Mouse (Mus musculus): ENCODE results near the gene Gm17349.
A peak's percentile ranks its signal among the peaks of the same experiment; 100 is the strongest.
"Not testable (repeated sequence)": the region's sequence is repeated elsewhere in the genome, so short reads cannot be mapped to it uniquely, and the experiment has no call there.

Gene Gm17349

DNA sequence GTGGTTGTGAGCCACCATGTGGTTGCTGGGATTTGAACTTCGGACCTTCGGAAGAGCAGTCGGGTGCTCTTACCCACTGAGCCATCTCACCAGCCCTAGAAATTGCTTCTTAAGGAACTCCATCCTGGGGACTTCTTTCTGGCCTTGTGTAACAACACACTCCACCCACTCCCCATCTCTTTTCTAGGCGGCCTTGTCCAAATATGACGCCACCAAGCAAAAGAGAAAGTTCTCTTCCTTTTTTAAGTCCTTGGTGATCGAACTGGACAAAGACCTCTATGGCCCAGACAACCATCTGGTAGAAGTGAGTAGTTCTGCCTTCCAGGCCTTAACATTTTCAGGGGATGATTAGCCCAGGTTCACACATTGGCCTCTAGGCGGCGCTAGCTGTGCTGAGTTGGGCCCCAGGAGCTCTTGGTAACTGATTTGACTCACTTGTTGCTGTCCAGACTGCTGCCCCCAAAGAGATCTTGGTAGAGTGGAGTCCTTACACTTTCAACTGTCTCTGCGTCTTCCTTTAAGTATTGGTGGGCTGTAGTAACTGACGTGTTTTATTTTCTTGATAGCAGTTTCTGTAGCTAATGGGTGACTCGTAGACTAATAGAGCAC is at the start of gene Gm17349:
TSS of gene Gm17349 (minus strand) at position 51 of the 609 bp plus-strand sequence.
- DNase-seq, result peak; percentile 71

DNA sequence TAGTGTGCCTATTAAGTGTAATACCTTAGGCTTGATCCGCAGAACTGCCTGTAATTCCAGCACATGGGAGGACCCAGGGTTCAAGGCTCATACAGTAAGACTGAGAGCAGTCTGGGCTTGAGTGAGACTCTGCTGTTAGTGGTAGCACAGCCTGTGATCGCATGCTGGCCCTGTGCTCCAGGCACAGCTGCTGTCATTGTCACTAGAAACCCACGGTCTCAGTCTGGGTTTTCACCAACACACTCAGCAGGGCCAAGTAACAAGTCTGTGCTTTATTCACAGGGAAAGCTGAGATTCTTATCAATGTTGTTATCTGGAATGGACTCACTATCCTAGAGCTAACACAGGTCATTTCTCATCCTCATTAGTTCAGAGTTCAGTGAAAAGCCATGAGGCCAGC is 48.9 kb upstream of the Gm17349 start:
- DNase-seq, result no peak

DNA sequence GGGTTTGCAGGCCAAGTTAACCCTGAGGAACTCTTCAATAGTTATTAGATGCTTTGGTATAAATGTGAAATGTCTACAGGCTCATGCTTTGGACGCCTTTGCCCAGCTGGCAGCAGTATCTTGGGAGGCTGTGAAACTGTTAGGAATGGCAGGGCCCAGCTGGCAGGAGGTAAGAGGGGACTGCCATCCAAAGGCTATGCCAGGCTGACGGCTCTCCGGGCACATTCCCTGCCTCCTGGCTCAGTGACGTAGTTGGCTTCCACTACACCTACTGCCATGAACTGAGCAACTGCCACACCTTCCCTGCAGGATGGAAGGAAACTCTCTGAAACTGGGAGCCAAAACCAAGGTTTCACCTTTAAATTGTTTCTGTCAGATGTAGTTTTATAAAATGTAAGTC is 34.9 kb upstream of the Gm17349 start:
- no peak for DNase-seq

- DNase-seq, result no peak
These were observed 31.4 kb upstream of the Gm17349 start for GRCm38 (mm10) chr15:99736675-99737074.

- peak; percentile 100 for DNase-seq
These were observed 30.3 kb upstream of the Gm17349 start for GRCm38 (mm10) chr15:99735631-99736030.

DNA sequence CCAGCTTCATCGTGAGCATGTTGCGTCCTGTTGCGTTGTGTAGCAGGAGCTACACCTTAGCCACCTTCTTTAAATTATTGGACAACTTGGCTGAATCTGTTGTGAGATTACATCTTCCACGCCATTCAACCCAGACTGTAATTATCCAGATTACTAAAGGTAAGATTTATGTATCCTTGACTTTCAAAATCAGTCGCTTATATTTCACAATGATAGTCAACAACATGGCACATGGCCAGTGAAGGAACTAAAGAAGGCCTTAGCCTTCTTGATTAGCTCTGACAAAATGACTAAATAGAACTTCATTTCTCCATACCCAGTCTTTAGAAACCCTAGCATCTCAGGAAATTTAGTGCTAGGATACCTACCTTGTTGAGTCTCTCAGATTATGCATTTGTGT is 27.9 kb upstream of the Gm17349 start:
- DNase-seq, result no peak

DNA sequence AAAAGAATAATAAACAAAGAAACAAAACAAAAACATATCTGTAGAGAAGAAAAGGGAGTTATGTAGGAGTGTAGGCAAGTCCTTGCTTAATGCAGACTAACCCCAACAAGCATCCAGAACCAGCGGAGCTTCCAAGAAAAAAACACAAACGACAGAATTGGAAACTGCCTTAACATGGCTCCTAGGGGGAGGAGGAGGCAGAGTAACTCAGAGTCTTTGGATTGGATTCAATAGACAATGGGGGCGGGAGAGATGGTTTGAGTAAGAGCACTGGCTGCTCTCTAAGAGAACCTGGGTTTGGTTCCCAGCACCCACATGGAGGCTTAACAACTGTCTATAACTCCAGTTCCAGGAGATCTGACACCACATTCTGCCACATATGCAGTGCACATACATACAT is 26.4 kb upstream of the Gm17349 start:
- no peak for DNase-seq

DNA sequence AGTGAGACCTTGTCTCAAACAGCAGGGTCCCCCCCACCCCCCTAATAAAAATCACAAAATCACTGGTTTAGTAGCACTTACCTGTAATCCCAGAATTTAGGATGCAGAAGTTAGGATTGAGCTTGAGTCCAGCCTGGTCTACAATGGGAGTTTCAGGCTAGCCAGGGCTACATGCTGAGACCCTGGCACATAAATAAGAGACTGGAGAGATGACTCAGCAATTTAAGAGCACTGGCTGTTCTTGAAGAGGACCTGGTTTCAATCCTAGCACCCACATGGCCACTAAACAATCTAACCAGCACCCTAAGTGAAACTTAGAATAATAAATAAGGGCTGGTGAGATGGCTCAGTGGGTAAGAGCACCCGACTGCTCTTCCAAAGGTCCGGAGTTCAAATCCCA is 25.9 kb upstream of the Gm17349 start:
- no peak for DNase-seq

GRCm38 (mm10) chr15:99729056-99729783 is 23.9 kb upstream of the Gm17349 start:
- DNase-seq, result no peak

DNA sequence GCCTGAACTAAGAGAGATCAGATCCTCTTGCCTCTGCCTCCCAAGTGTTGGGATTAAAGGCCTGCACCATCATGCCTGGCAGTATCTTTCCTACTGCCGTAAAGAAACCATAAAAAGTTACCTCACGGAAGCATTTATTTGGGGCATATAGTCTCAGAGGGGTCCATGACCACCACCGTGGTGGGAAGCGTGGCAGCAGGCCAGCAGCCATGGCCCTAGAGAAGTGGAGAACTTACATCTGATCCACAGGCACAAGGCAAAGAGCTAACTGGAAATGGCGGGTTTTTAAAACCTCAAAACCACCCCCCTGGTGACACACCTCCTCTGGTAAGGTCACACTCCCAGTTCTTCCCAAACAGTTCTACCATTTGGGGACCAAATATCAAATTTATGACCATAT is 22.9 kb upstream of the Gm17349 start:
- no peak for DNase-seq

DNA sequence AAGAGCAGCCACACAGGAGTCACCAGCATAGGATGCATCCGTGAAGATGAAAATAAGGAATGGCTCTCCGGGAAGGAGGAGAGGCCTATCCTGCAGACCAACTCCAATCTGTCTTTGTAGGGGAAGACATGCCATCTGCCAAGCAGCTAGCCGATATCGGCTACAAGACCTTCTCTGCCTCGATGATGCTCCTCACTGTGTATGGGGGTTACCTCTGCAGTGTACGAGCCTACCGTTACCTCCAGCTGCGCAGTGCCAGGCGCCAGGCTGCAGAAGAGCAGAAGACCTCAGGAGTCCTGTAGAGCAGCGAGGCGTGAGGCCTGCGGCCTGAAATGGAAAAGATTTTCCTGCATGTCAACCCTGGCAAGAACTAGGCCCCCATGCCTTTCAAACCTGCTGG is 22.2 kb upstream of the Gm17349 start:
- DNase-seq, result no peak

DNA sequence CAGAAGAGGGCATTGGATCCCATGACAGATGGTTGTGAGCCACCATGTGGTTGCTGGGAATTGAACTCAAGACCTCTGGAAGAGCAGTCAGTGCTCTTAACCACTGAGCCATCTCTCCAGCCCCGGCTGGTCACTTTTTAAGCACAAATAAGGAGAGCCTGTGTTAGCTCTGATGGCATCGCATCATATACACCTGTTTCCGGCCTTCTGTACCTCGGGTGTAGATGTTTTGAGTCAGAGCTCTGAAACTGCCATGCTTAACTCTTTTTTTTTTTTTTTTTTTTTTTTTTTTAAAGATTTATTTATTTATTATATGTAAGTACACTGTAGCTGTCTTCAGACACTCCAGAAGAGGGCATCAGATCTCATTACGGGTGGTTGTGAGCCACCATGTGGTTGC is 21.7 kb upstream of the Gm17349 start:
- not testable (repeated sequence) for DNase-seq

DNA sequence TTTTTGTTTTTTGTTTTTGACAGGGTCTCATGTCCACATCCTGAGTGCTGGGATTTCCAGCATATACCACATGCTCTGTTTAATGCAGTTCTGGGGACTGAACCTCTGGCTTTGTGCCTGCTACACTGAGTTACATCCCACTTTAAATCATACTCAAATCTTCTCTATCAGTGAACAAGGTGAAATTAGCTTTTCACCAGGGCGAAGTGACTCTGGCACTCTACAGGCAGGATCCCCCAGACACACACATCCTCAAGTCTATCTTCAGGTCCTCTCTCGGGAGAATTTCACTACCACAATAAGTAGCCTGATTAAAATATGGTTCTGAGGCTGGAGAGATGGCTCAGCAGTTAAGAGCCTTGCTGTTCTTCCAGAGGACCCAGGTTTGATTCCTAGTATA is 21.3 kb upstream of the Gm17349 start:
- DNase-seq, result no peak

DNA sequence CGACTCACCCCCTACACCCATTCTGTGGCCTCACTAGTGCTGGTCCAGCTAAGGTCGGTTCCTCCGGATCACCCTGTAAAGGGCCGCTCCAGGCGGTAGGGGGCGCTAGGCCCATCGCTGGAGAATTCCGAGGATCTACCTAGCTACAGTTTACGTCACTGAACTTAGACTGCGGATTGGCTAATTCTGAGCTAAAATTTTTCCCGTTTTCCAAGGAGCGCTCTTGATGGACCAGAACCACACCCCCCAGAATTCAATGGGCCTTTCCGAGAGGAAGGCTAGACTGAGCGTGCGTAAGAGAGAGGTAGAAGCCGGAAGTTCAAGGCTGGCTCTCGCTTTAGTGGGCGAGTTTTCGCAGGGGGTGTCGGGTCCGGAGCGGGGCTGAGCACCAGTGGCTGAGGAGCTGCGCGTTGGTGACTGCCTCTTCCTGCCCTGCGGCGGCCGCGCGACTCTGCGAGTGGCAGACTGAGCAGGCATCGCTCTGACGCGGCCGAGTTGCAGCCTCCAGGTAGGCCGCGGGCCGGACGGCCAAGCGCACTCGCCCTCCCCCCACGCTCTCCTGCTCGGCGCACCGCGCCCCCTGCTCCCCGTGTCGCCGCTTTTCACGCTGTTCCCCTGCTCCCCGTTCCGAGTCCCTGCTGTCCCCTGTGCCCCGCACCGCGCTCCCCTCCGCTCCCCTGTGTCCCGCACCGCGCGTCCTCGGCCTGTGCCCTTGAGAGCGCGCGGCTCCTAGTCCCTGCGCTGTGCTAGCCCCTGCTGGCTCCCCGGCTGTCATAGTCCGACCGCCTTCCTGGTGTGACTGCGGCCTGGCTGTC is 20.3 kb upstream of the Gm17349 start, which contains the start of gene Cox14:
TSS of gene Cox14 (plus strand) at position 278 of the 815 bp plus-strand sequence.
- DNase-seq, result peak; percentile 98

- DNase-seq, result peak; percentile 70
These were observed 19.2 kb upstream of the Gm17349 start for GRCm38 (mm10) chr15:99724292-99725021.

DNA sequence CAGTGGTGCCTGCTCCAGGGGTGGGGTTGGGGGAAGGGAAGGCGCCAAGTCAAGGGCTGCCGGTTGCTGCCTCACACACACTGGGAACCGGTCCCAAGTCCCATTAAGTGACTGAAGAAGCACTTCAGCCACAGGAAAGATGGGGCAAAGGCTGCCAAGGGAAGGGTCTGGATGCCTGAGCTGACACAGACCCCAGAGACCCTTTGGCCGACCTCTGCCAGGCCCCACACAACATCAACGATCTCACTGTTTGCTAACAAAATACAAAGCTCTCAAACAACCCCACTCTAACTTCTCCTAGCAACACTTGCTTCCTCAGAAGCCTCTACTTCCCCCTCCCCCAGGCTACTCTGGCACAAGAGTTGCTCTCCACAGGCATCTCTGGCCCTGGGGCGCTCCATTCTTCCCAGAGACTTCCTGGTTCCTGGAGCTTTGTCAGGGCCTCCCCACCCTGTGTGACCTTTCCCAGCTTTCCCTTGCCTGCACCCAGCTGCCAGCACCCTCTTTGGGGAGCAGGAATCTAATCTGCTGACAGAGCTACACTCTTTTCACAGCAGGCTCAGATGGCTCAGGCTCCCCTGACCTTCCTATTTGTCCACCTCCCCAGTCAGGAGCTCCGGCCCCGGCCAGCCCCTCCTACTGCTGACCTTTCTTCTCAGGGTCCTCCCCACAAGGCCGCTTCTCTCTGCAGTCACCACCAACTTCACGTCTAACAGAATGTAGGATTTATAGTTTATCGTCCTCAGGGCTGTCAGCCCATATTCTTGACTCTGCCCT is 18.4 kb upstream of the Gm17349 start:
- peak; percentile 64 for DNase-seq

GRCm38 (mm10) chr15:99723120-99723514 is 17.8 kb upstream of the Gm17349 start:
- no peak for DNase-seq

DNA sequence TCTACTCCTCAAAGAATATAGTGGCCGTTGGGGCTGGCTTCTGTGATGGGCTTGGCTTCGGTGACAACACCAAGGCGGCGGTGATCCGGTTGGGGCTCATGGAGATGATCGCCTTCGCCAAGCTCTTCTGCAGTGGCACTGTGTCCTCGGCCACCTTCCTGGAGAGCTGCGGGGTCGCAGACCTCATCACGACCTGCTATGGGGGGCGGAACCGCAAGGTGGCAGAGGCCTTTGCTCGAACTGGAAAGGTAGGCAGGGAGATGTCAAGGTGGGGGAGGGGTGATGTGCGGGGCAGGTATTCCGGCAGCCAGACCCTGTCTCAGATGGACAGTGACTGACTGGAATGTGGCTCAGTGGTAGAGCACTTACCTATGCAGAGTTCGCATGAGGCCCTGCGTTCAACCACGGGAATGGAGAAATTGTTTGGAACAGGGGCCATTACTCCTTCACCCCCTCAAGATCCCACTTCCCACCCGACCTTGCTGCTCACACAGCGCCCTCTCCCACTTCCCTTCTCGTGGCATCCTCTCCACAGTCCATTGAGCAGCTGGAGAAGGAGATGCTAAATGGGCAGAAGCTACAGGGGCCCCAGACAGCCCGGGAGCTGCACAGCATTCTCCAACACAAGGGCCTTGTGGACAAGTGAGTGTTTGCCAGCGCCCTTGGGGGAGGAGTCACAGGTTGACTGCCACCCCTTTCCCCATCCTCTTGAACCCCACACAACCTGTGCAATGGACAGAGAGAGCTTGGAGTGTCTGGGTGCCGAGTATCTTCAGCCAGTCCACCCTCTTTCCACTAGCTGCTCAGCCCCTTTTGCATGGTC is 16.8 kb upstream of the Gm17349 start:
- no peak for DNase-seq

GRCm38 (mm10) chr15:99719865-99720264 is 14.6 kb upstream of the Gm17349 start:
- no peak for DNase-seq

- peak; percentile 59 for DNase-seq
These were observed 13.3 kb upstream of the Gm17349 start for GRCm38 (mm10) chr15:99718461-99719021.
